Mouse (Mus musculus): ENCODE measurements around the gene Sema3a. TPM values are rescaled to one million over a fixed set of nuclear protein-coding genes. Genes with fewer than 3 reads are reported as not detected.

Gene Sema3a
- polyA plus RNA-seq, 2 experiments, result 22.1 to 43.8 TPM

GRCm38 (mm10) chr5:13255353-13255752, 130.1 kb downstream of the Sema3a start:
- Histone ChIP-seq H3K27ac (replicated peaks; ENCODE audit: low read depth, low read length) (no peak overlapping the region), H3K4me2 (replicated peaks; ENCODE audit: low read depth, low read length, severe bottlenecking) (no peak overlapping the region), H3K9ac (ENCODE audit: low read depth, low read length, severe bottlenecking) (no peak overlapping the region), H3K4me1 (ENCODE audit: control insufficient read depth, insufficient read depth, low read length) (no peaks in the 10 kb centered on the region), H3K27me3 (ENCODE audit: control insufficient read depth, insufficient read depth, low read length) (no peaks in the 10 kb centered on the region), H3K9me3 (ENCODE audit: control insufficient read depth, low read length) (no peaks in the 10 kb centered on the region), H3K36me3 (ENCODE audit: control insufficient read depth, insufficient read depth, low read length) (no peaks in the 10 kb centered on the region), H3K4me3 (replicated peaks; ENCODE audit: low read length) (no peak overlapping the region)
- ATAC-seq (ENCODE audit: low FRiP score, low read depth) (peak; percentile 79), DNase-seq (ENCODE audit: low spot score) (peak; percentile 84)
- no peak for TF ChIP-seq POLR2A (IDR thresholded peaks at IDR 0.05; ENCODE audit: borderline replicate concordance, extremely low read depth, insufficient read depth, insufficient read length)
- 30% methylated on average over 3 of the region's 3 CpGs for WGBS

- Histone ChIP-seq H3K9ac (ENCODE audit: low read depth, low read length, severe bottlenecking) (no peak overlapping the region), H3K4me2 (replicated peaks; ENCODE audit: low read depth, low read length, severe bottlenecking) (no peak overlapping the region), H3K27me3 (ENCODE audit: control insufficient read depth, insufficient read depth, low read length) (no peaks in the 10 kb centered on the region), H3K4me3 (replicated peaks; ENCODE audit: low read length) (no peak overlapping the region), H3K4me1 (ENCODE audit: control insufficient read depth, insufficient read depth, low read length) (no peaks in the 10 kb centered on the region), H3K9me3 (ENCODE audit: control insufficient read depth, low read length) (no peaks in the 10 kb centered on the region), H3K27ac (replicated peaks; ENCODE audit: low read depth, low read length) (no peak overlapping the region), H3K36me3 (ENCODE audit: control insufficient read depth, insufficient read depth, low read length) (no peaks in the 10 kb centered on the region)
- 63% methylated on average over 1 of the region's 1 CpGs for WGBS
- TF ChIP-seq POLR2A (IDR thresholded peaks at IDR 0.05; ENCODE audit: borderline replicate concordance, extremely low read depth, insufficient read depth, insufficient read length), result no peak
- ATAC-seq (ENCODE audit: low FRiP score, low read depth) (no peak), DNase-seq (ENCODE audit: low spot score) (no peak)
Measured at GRCm38 (mm10) chr5:13256321-13256720, 131.1 kb downstream of the Sema3a start.

GRCm38 (mm10) chr5:13263087-13263486, 137.9 kb downstream of the Sema3a start:
- no peak for TF ChIP-seq POLR2A (IDR thresholded peaks at IDR 0.05; ENCODE audit: borderline replicate concordance, extremely low read depth, insufficient read depth, insufficient read length)
- Histone ChIP-seq H3K9me3 (ENCODE audit: control insufficient read depth, low read length) (no peaks in the 10 kb centered on the region), H3K9ac (ENCODE audit: low read depth, low read length, severe bottlenecking) (no peak overlapping the region), H3K4me1 (ENCODE audit: control insufficient read depth, insufficient read depth, low read length) (no peaks in the 10 kb centered on the region), H3K4me3 (replicated peaks; ENCODE audit: low read length) (no peak overlapping the region), H3K4me2 (replicated peaks; ENCODE audit: low read depth, low read length, severe bottlenecking) (no peak overlapping the region), H3K27ac (replicated peaks; ENCODE audit: low read depth, low read length) (no peak overlapping the region), H3K36me3 (ENCODE audit: control insufficient read depth, insufficient read depth, low read length) (no peaks in the 10 kb centered on the region), H3K27me3 (ENCODE audit: control insufficient read depth, insufficient read depth, low read length) (no peaks in the 10 kb centered on the region)
- DNase-seq (ENCODE audit: low spot score) (no peak), ATAC-seq (ENCODE audit: low FRiP score, low read depth) (no peak)
- 62% methylated on average over 2 of the region's 2 CpGs for WGBS

- H3K4me3 ChIP-seq (replicated peaks; ENCODE audit: low read length), result no peak overlapping the region
- H3K27ac ChIP-seq (replicated peaks; ENCODE audit: low read depth, low read length), result no peak overlapping the region
- H3K9me3 ChIP-seq (ENCODE audit: control insufficient read depth, low read length), result no peaks in the 10 kb centered on the region
- H3K36me3 ChIP-seq (ENCODE audit: control insufficient read depth, insufficient read depth, low read length), result no peaks in the 10 kb centered on the region
- ATAC-seq (ENCODE audit: low FRiP score, low read depth), result no peak
- no peak for TF ChIP-seq POLR2A (IDR thresholded peaks at IDR 0.05; ENCODE audit: borderline replicate concordance, extremely low read depth, insufficient read depth, insufficient read length)
- WGBS, result 85% methylated on average over 3 of the region's 3 CpGs
- H3K4me1 ChIP-seq (ENCODE audit: control insufficient read depth, insufficient read depth, low read length), result no peaks in the 10 kb centered on the region
- H3K4me2 ChIP-seq (replicated peaks; ENCODE audit: low read depth, low read length, severe bottlenecking), result no peak overlapping the region
- no peaks in the 10 kb centered on the region for H3K27me3 ChIP-seq (ENCODE audit: control insufficient read depth, insufficient read depth, low read length)
- H3K9ac ChIP-seq (ENCODE audit: low read depth, low read length, severe bottlenecking), result no peak overlapping the region
- no peak for DNase-seq (ENCODE audit: low spot score)
Measured at GRCm38 (mm10) chr5:13263539-13263938, 138.3 kb downstream of the Sema3a start.

- Histone ChIP-seq H3K27ac (replicated peaks; ENCODE audit: low read depth, low read length) (no peak overlapping the region), H3K27me3 (ENCODE audit: control insufficient read depth, insufficient read depth, low read length) (no peaks in the 10 kb centered on the region), H3K4me3 (replicated peaks; ENCODE audit: low read length) (no peak overlapping the region), H3K36me3 (ENCODE audit: control insufficient read depth, insufficient read depth, low read length) (no peaks in the 10 kb centered on the region), H3K9ac (ENCODE audit: low read depth, low read length, severe bottlenecking) (no peak overlapping the region), H3K4me1 (ENCODE audit: control insufficient read depth, insufficient read depth, low read length) (no peaks in the 10 kb centered on the region), H3K9me3 (ENCODE audit: control insufficient read depth, low read length) (no peaks in the 10 kb centered on the region), H3K4me2 (replicated peaks; ENCODE audit: low read depth, low read length, severe bottlenecking) (no peak overlapping the region)
- no peak for DNase-seq (ENCODE audit: low spot score)
- no peak for ATAC-seq (ENCODE audit: low FRiP score, low read depth)
- no peak for TF ChIP-seq POLR2A (IDR thresholded peaks at IDR 0.05; ENCODE audit: borderline replicate concordance, extremely low read depth, insufficient read depth, insufficient read length)
- WGBS, result 76% methylated on average over 4 of the region's 4 CpGs
Measured at GRCm38 (mm10) chr5:13312667-13313066, 187.5 kb downstream of the Sema3a start.

- TF ChIP-seq POLR2A (IDR thresholded peaks at IDR 0.05; ENCODE audit: borderline replicate concordance, extremely low read depth, insufficient read depth, insufficient read length), result no peak
- Histone ChIP-seq H3K9ac (ENCODE audit: low read depth, low read length, severe bottlenecking) (no peak overlapping the region), H3K36me3 (ENCODE audit: control insufficient read depth, insufficient read depth, low read length) (no peaks in the 10 kb centered on the region), H3K27ac (replicated peaks; ENCODE audit: low read depth, low read length) (no peak overlapping the region), H3K4me3 (replicated peaks; ENCODE audit: low read length) (no peak overlapping the region), H3K9me3 (ENCODE audit: control insufficient read depth, low read length) (no peaks in the 10 kb centered on the region), H3K4me1 (ENCODE audit: control insufficient read depth, insufficient read depth, low read length) (peaks cover 4% of the 10 kb centered on the region; the same call in 1 of the 2 replicates), H3K4me2 (replicated peaks; ENCODE audit: low read depth, low read length, severe bottlenecking) (no peak overlapping the region), H3K27me3 (ENCODE audit: control insufficient read depth, insufficient read depth, low read length) (no peaks in the 10 kb centered on the region)
- DNase-seq (ENCODE audit: low spot score) (no peak), ATAC-seq (ENCODE audit: low FRiP score, low read depth) (no peak)
- 47% methylated on average over 6 of the region's 6 CpGs for WGBS
Measured at GRCm38 (mm10) chr5:13313977-13314376, 188.8 kb downstream of the Sema3a start.
